Mouse (Mus musculus) C2C12 (cell line): ENCODE data around the gene Zswim8. TPM values are rescaled to one million over a fixed set of nuclear protein-coding genes. Genes with fewer than 3 reads are reported as not detected.

ENCODE experiments used
- H3K27me3 ChIP-seq: one replicate; pipeline ENCODE4 v1.6.1; 2011; ENCODE audit not compliant: control insufficient read depth, insufficient read depth, insufficient read length
- H3K36me3 ChIP-seq: one replicate; pipeline ENCODE4 v1.6.1; 2011; ENCODE audit not compliant: control insufficient read depth, insufficient read depth
- H3K4me3 ChIP-seq: one replicate; pipeline ENCODE4 v1.5.1; 2011; ENCODE audit warnings: mild to moderate bottlenecking, control low read depth; ENCODE audit not compliant: poor library complexity, insufficient read depth, severe bottlenecking
- H3K79me2 ChIP-seq: one replicate; pipeline ENCODE4 v1.6.1; 2011; ENCODE audit not compliant: control insufficient read depth, insufficient read depth
- H3K79me3 ChIP-seq: one replicate; pipeline ENCODE4 v1.6.1; 2011; ENCODE audit warnings: low read depth, control low read depth
- H3ac ChIP-seq: one replicate; pipeline ENCODE3; 2011; ENCODE audit warnings: low read depth; ENCODE audit not compliant: control insufficient read depth, insufficient read length
- CEBPB ChIP-seq: IDR thresholded peaks from one replicate; pipeline ENCODE4 v1.6.1; 2011; ENCODE audit warnings: low read depth, mild to moderate bottlenecking, control low read depth, moderate library complexity
- CTCF ChIP-seq: IDR thresholded peaks from one replicate; pipeline ENCODE4 v1.5.1; 2011; ENCODE audit not compliant: control insufficient read depth, insufficient read depth, insufficient read length
- FOSL1 ChIP-seq: IDR thresholded peaks from one replicate; pipeline ENCODE4 v1.8.0; 2011; ENCODE audit warnings: mild to moderate bottlenecking, low read length; ENCODE audit not compliant: poor library complexity, insufficient read depth, severe bottlenecking
- MAX ChIP-seq: IDR thresholded peaks from one replicate; pipeline ENCODE4 v1.6.1; 2011; ENCODE audit warnings: mild to moderate bottlenecking, control low read depth
- MYOD1 ChIP-seq: IDR thresholded peaks from one replicate; pipeline ENCODE4 v1.6.1; 2011; ENCODE audit warnings: low read depth; ENCODE audit not compliant: control insufficient read depth, insufficient read length
- MYOG ChIP-seq: IDR thresholded peaks from one replicate; pipeline ENCODE4 v1.6.1; 2011; ENCODE audit not compliant: control insufficient read depth, insufficient read length; ENCODE audit errors: extremely low read depth
- USF1 ChIP-seq: IDR thresholded peaks from one replicate; pipeline ENCODE4 v1.6.1; 2011; ENCODE audit warnings: low read depth, mild to moderate bottlenecking, control low read depth, moderate library complexity
- polyA plus RNA-seq: library from polyadenylated mRNA; unstranded; fragments of >200 nt; fragmentation: generic; extraction: Trizol; gene quantifications from one replicate; pipeline ENCODE4 v1.2.1, GENCODE M21; 2012; ENCODE audit warnings: missing spikeins

The Zswim8 gene
- polyA plus RNA-seq, 1 experiment: 74.0 TPM

DNA sequence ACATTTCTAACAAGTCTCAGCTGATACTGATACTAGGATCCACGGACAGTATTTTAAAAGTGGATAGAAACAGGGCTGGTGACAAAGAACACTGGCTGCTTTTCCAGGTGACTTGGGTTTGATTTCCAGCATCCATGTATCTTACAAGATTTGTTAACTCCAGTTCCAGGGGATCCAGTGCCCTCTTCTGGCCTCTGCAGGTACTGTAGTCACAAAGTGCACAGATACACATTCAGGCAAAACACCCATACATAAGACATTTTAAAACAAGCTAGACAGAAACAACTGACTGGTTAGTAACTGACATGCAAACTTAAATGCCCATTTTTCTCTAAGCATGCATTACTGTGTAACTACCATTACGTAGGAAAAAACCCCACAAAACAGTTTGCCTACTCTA is 34.4 kb upstream of the Zswim8 start:
- peaks cover 23% of the 10 kb centered on the region for H3K36me3 ChIP-seq
- H3K79me2 ChIP-seq: peaks cover 37% of the 10 kb centered on the region
- no peaks in the 10 kb centered on the region for H3K27me3 ChIP-seq
- H3ac ChIP-seq: no peak overlapping the region
- peaks cover 31% of the 10 kb centered on the region for H3K79me3 ChIP-seq
- TF ChIP-seq FOSL1: no peak
- no peak for TF ChIP-seq CEBPB
- TF ChIP-seq MAX: no peak
- TF ChIP-seq USF1: no peak
- H3K4me3 ChIP-seq: no peak overlapping the region

DNA sequence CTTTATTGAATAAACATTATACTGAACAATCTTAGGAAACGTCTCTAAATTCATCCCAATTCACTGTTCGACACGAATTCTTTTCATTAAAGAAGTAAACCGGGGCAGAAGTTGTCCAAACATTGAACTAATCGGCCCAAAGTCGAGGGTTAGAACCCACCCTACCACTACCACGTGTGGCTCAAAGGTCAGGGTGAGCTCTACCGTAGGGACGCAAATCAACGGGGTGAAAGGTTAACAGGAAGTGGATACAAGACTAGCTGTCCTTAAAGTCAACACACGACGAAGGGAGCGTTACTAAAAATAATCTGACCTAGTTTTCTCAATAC is 33.7 kb upstream of the Zswim8 start:
- Histone ChIP-seq H3K27me3 (no peaks in the 10 kb centered on the region), H3K79me2 (peaks cover 44% of the 10 kb centered on the region), H3K79me3 (peaks cover 38% of the 10 kb centered on the region), H3K36me3 (peaks cover 31% of the 10 kb centered on the region), H3ac (peak overlapping the region; percentile 4), H3K4me3 (peak overlapping the region; percentile 83)
- TF ChIP-seq CTCF (no peak), MAX (peak; percentile 68), CEBPB (no peak), USF1 (no peak), MYOD1 (no peak)

DNA sequence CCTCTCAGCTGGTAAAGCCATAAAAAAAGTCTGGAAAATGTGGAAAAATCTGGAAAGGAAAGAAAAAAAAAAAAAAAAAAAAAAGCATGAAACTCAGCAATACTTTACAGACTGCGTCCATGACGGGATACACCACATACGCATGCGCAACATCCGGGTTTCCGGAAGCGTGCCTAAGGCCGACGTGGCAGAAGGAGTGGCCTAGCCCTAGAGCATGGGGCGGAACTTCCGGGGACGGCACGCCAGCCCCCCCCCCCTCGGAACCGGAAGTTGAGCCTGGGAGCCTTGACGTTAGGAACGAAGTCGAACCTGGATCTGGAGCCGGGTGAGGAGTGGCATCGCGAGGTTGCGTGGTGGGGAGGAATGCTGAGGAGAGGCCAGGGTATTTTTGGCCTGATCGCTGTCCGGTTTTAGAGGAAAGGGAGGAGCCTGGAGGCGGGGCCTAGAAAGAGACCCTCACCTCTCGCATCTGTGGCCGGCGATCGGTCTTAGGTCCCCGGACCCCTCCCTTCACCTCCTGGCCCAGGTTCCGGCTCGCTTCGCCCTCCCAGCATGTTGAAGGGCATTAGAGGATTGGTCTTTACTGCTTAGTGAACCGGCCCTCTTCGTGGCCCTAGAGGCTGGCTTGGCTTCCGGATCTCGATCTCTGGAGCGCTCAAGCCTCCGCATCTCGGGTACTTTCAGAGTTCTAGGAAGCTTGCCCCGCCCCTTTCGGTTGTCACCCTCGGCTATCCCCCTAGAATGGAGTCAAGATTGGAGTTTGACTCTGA is 33.1 kb upstream of the Zswim8 start, which contains the start of gene Sec24c:
TSS of gene Sec24c (plus strand) at position 245 of the 770 bp plus-strand sequence.
- H3ac ChIP-seq: peak within 1 kb of the TSS; percentile 55
- H3K4me3 ChIP-seq: peak within 1 kb of the TSS; percentile 83
- H3K79me2 ChIP-seq: peaks cover 50% of the 10 kb centered on the region
- H3K27me3 ChIP-seq: no peaks in the 10 kb centered on the region
- peaks cover 36% of the 10 kb centered on the region for H3K36me3 ChIP-seq
- peaks cover 39% of the 10 kb centered on the region for H3K79me3 ChIP-seq
- no peak for TF ChIP-seq FOSL1
- no peak for TF ChIP-seq MYOG
- TF ChIP-seq MYOD1: no peak
- TF ChIP-seq CEBPB: no peak
- no peak for TF ChIP-seq CTCF

DNA sequence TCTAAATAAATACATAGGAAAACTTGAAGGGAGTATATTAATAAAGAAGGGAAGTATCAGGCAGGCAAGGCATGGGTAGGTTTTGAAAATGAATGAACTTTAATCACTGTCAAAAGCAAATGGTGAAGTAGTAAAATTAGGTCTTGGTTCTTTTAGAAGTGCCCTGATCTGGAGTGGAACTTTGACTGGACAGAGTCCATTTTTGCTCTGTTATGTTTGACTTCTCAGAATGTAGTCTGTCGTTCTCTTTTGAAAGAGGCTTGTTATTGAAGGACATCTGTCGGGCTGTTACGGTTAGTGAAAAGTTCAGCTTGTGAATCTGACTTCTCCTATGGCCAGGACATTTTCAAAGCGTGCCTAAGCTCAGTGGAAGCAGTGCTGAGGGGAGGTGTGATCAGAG is 29.4 kb upstream of the Zswim8 start:
- H3ac ChIP-seq: no peak overlapping the region
- no peaks in the 10 kb centered on the region for H3K27me3 ChIP-seq
- no peak overlapping the region for H3K4me3 ChIP-seq

DNA sequence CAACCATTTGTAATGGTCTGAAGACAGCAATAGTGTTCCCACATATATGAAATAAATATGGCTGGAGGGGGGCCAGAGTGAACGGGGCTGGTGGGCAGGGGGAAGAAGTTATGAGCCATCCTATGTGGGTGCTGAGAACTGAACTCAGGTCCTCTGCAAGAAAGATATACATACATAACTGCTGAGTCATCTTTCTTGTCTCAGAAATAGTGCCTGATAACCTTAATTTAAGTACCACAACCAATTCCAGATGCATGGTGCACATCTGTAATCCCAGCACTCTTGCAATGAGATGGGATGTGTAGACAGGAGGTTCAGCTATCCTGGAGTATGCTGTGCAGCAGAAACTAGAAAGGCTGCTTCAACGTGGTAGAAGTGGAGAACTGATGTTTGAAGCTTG is 25.6 kb upstream of the Zswim8 start:
- peaks cover 42% of the 10 kb centered on the region for H3K79me2 ChIP-seq
- no peak overlapping the region for H3ac ChIP-seq
- H3K27me3 ChIP-seq: no peaks in the 10 kb centered on the region
- H3K79me3 ChIP-seq: peaks cover 24% of the 10 kb centered on the region
- H3K36me3 ChIP-seq: peaks cover 99% of the 10 kb centered on the region
- no peak overlapping the region for H3K4me3 ChIP-seq
- TF ChIP-seq USF1: no peak
- TF ChIP-seq MYOG: no peak
- TF ChIP-seq CEBPB: no peak
- no peak for TF ChIP-seq MAX
- TF ChIP-seq CTCF: no peak
- TF ChIP-seq FOSL1: no peak
- TF ChIP-seq MYOD1: no peak

More for the DNA sequence above, 29.4 kb upstream of the Zswim8 start:
- Histone ChIP-seq H3K36me3 (peaks cover 73% of the 10 kb centered on the region), H3K79me3 (peaks cover 46% of the 10 kb centered on the region), H3K79me2 (peaks cover 66% of the 10 kb centered on the region)
- TF ChIP-seq USF1: no peak
- no peak for TF ChIP-seq MAX
- TF ChIP-seq FOSL1: no peak
- no peak for TF ChIP-seq MYOG
- no peak for TF ChIP-seq CTCF
- TF ChIP-seq MYOD1: no peak
- TF ChIP-seq CEBPB: no peak

DNA sequence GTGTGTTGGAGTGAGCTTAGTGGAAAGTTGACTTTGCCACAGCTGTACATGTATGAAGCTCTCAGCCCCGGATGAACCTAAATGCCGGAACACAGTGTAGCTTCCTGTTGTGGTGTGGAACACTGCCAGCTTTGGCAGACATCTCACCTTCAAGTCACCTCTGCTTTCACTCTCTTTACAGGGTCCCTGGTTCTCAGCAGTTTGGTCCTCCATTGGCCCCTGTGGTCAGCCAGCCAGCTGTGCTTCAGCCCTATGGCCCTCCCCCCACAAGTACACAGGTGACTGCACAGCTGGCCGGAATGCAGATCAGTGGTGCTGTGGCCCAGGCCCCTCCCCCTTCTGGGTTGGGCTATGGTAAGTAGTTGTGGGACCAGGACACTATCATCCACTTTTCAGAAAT is 24.9 kb upstream of the Zswim8 start:
- TF ChIP-seq USF1 (no peak), MYOG (no peak), MAX (no peak), MYOD1 (no peak), FOSL1 (no peak), CEBPB (no peak), CTCF (no peak)
- no peak overlapping the region for H3K4me3 ChIP-seq
- H3ac ChIP-seq: no peak overlapping the region
- H3K79me3 ChIP-seq: peaks cover 20% of the 10 kb centered on the region
- H3K36me3 ChIP-seq: peaks cover 99% of the 10 kb centered on the region
- no peaks in the 10 kb centered on the region for H3K27me3 ChIP-seq
- peaks cover 34% of the 10 kb centered on the region for H3K79me2 ChIP-seq
